ENCODE assay signal across 24 mouse cellular contexts in genomic region chr2:31745741-31746243, GRCm38 (mm10). TPM values are rescaled to one million over a fixed set of nuclear protein-coding genes. Genes with fewer than 3 reads are reported as not detected.
DNase-seq lines count a peak whose midpoint lies in the region; ATAC-seq and TF ChIP-seq lines count a peak whose summit lies in the region.
"Had no signal": no experiment of that assay in that cellular context is flagged by ENCODE, and none has a peak within 500 bp of the region (broad histone marks: within the 10 kb centered on the region; RNA-seq: fewer than 3 reads in every experiment).

No protein-coding gene starts in this region.

- intact Hi-C loops in heart, postnatal 25 days (cut with DNase I) = no loop called here

- no peaks in the 10 kb centered on the region for H3K9me3 ChIP-seq in heart, embryonic 10.5 days
- H3K9me3 ChIP-seq in limb, embryonic 11.5 days (ENCODE audit: control insufficient read depth, low read length) = no peaks in the 10 kb centered on the region
- H3K9me3 ChIP-seq: forebrain, embryonic 13.5 days; heart, embryonic 12.5 days; hindbrain, embryonic 13.5 days; liver, embryonic 12.5 days; midbrain, embryonic 12.5 days had no signal

- DNase-seq in heart, embryonic 10.5 days (ENCODE audit: low spot score) = no peak
- DNase-seq in heart, postnatal 25 days (ENCODE audit: low spot score) = no peak
- DNase-seq in Muller cell, postnatal 12 days (ENCODE audit: inconsistent ontology term) = peak; percentile 43
- no peak for DNase-seq in limb, embryonic 11.5 days (ENCODE audit: low spot score)
- DNase-seq in MN1 (ENCODE audit: low spot score) = no peak
- no peak for DNase-seq in urinary bladder, postnatal 10 days (ENCODE audit: low spot score)
- DNase-seq: adrenal gland, postnatal 25 days; cerebellum, adult 11 months; cerebellum, adult 9-11 months; gastrocnemius, postnatal 10 days; heart, adult 11 months; heart, postnatal 10 days; kidney, adult 18-20 months; lung, adult 2 months; lung, postnatal 14 days; thymus, adult 2 months; thymus, postnatal 4 days had no signal

- H3K4me3 ChIP-seq in heart, embryonic 10.5 days = no peak overlapping the region
- H3K4me3 ChIP-seq in cortical plate, adult 2 months (ENCODE audit: insufficient read depth, low read length) = no peak overlapping the region
- no peak overlapping the region for H3K4me3 ChIP-seq in limb, embryonic 11.5 days (ENCODE audit: low read depth, low read length)
- H3K4me3 ChIP-seq: forebrain, embryonic 13.5 days; heart, embryonic 12.5 days; hindbrain, embryonic 13.5 days; liver, embryonic 12.5 days; midbrain, embryonic 12.5 days had no signal

- H3K9ac ChIP-seq in limb, embryonic 11.5 days (ENCODE audit: low read length) = no peak overlapping the region
- H3K9ac ChIP-seq: forebrain, embryonic 13.5 days; heart, embryonic 12.5 days; hindbrain, embryonic 13.5 days; liver, embryonic 12.5 days; midbrain, embryonic 12.5 days had no signal

- H3K4me1 ChIP-seq in heart, embryonic 10.5 days = peaks cover 78% of the 10 kb centered on the region
- peaks cover 9% of the 10 kb centered on the region for H3K4me1 ChIP-seq in cortical plate, adult 2 months (ENCODE audit: control insufficient read depth, insufficient read depth, low read length)
- H3K4me1 ChIP-seq in limb, embryonic 11.5 days (ENCODE audit: control insufficient read depth, insufficient read depth, low read length) = peaks cover 31% of the 10 kb centered on the region

- H3K27me3 ChIP-seq in heart, embryonic 10.5 days (ENCODE audit: insufficient read depth, poor library complexity, severe bottlenecking) = no peaks in the 10 kb centered on the region
- H3K27me3 ChIP-seq in limb, embryonic 11.5 days (ENCODE audit: control insufficient read depth, insufficient read depth, low read length) = no peaks in the 10 kb centered on the region
- H3K27me3 ChIP-seq: forebrain, embryonic 13.5 days; heart, embryonic 12.5 days; hindbrain, embryonic 13.5 days; liver, embryonic 12.5 days; midbrain, embryonic 12.5 days had no signal

- no peaks in the 10 kb centered on the region for H3K36me3 ChIP-seq in heart, embryonic 10.5 days
- H3K36me3 ChIP-seq in limb, embryonic 11.5 days (ENCODE audit: control insufficient read depth, insufficient read depth, low read length) = no peaks in the 10 kb centered on the region
- H3K36me3 ChIP-seq: heart, embryonic 12.5 days; hindbrain, embryonic 13.5 days; liver, embryonic 12.5 days; midbrain, embryonic 12.5 days had no signal

- TF ChIP-seq CTCF in cortical plate, adult 2 months (IDR thresholded peaks at IDR 0.05; ENCODE audit: extremely low read depth, insufficient read depth, low read length) = no peak

- ATAC-seq in limb, embryonic 11.5 days (ENCODE audit: insufficient number of reproducible peaks, low FRiP score, low TSS enrichment, low read depth) = no peak
- ATAC-seq: forebrain, embryonic 13.5 days; liver, embryonic 12.5 days had no signal

- H3K27ac ChIP-seq in heart, embryonic 10.5 days = 0 out of 2 replicates have a peak overlapping the region, but pooled peaks have one; percentile 13
- H3K27ac ChIP-seq in cortical plate, adult 2 months (ENCODE audit: insufficient read depth, low read length) = peak overlapping the region; percentile 87
- H3K27ac ChIP-seq in limb, embryonic 11.5 days (replicated peaks; ENCODE audit: low read depth, low read length) = 0 out of 2 replicates have a peak overlapping the region, but pooled peaks have one; percentile 14
- H3K27ac ChIP-seq: forebrain, embryonic 13.5 days; hindbrain, embryonic 13.5 days; kidney, postnatal 0 days; liver, embryonic 12.5 days; midbrain, embryonic 12.5 days had no signal

- TF ChIP-seq POLR2A in cortical plate, adult 2 months (IDR thresholded peaks at IDR 0.05; ENCODE audit: extremely low read depth, insufficient read depth, low read length) = no peak

- no peak overlapping the region for H3K4me2 ChIP-seq in limb, embryonic 11.5 days (ENCODE audit: low read depth, severe bottlenecking)
- H3K4me2 ChIP-seq: forebrain, embryonic 13.5 days; heart, embryonic 12.5 days; hindbrain, embryonic 13.5 days; liver, embryonic 12.5 days; midbrain, embryonic 12.5 days had no signal

RNA-seq across cellular contexts. Expression of gene Abl1, which starts 57.6 kb away (rescaled TPM):
- 40.5 and 43.1 TPM in 2 replicates for polyA plus RNA-seq in heart, embryonic 10.5 days (2016; fragmentation: Nextera tagmentation; extraction: Ambion mirVana)
- 10 to 100 TPM; 29.8 to 35.0 TPM for total RNA-seq in heart, postnatal 25 days (2021)
- 38.4 and 39.9 TPM in 2 replicates for polyA plus RNA-seq in cortical plate, adult 2 months (2012; rRNA removed)
- 57.7 and 60.7 TPM in 2 replicates for polyA plus RNA-seq in limb, embryonic 11.5 days (2014; fragmentation: Nextera tagmentation; extraction: Ambion mirVana)

Comparison
In these comparisons a context has a peak if more than half of its experiments do, and no peak if none do; other contexts are left out.
1. H3K27ac ChIP-seq: peak in every context shown above with its lines; median percentile 87 in cortical plate, adult 2 months; 14 in limb, embryonic 11.5 days; 13 in heart, embryonic 10.5 days.